Mouse (Mus musculus): ENCODE data around the gene Vmn1r208. TPM values are rescaled to one million over a fixed set of nuclear protein-coding genes. Genes with fewer than 3 reads are reported as not detected.
"Not testable (repeated sequence)": the region's sequence is repeated elsewhere in the genome, so short reads cannot be mapped to it uniquely, and the experiment has no call there.

Vmn1r208 gene
- not detected in 2 replicates for polyA plus RNA-seq (2012; rRNA removed)

GRCm38 (mm10) chr13:22777300-22777699, at the start of gene Vmn1r208:
Vmn1r208 (minus strand) TSS chr13:22777400.
- H3K27ac ChIP-seq (ENCODE audit: control insufficient read depth, insufficient read depth, low read length); H3K27me3 ChIP-seq (ENCODE audit: control insufficient read depth, insufficient read depth, low read length); DNase-seq; H3K4me3 ChIP-seq (ENCODE audit: control insufficient read depth, insufficient read depth, low read length); H3K36me3 ChIP-seq (ENCODE audit: control insufficient read depth, insufficient read depth, low read length); H3K4me1 ChIP-seq (replicated peaks; ENCODE audit: control insufficient read depth, insufficient read depth, low read length): not testable (repeated sequence)
- WGBS: no CpG with 5 or more reads among the region's 7 CpGs

GRCm38 (mm10) chr13:22821601-22822000, 44.4 kb upstream of the Vmn1r208 start:
- WGBS: 92% methylated on average over 1 of the region's 1 CpGs

DNA sequence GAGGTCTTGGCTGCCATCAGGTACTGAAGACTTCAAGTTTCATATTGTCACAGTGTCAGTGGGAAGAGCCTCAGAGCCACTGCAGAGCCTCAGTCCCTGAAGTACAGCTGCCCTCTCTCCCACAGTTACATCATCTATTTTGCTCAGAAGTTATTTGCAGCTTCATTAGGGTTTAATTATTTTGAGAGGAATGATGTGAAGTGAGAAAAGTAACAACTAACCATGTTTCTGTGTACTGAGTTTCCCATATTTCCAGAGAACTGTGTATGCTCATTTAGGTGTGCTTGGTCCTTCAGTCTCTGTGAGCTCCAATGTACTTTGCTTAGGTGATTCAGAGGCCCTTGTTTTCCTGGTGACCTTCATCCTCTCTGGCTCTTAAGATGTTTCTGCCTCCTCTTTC, 32.4 kb upstream of the Vmn1r208 start, which contains the start of gene Vmn1r209:
Gene Vmn1r209 (minus strand): TSS at position 101 of the 400 bp plus-strand sequence.
- not testable (repeated sequence) for H3K4me3 ChIP-seq (ENCODE audit: control insufficient read depth, insufficient read depth, low read length); DNase-seq; H3K4me1 ChIP-seq (replicated peaks; ENCODE audit: control insufficient read depth, insufficient read depth, low read length); H3K27me3 ChIP-seq (ENCODE audit: control insufficient read depth, insufficient read depth, low read length); H3K36me3 ChIP-seq (ENCODE audit: control insufficient read depth, insufficient read depth, low read length); H3K27ac ChIP-seq (ENCODE audit: control insufficient read depth, insufficient read depth, low read length)

More at GRCm38 (mm10) chr13:22821601-22822000, 44.4 kb upstream of the Vmn1r208 start:
- H3K27ac ChIP-seq (ENCODE audit: control insufficient read depth, insufficient read depth, low read length); H3K4me3 ChIP-seq (ENCODE audit: control insufficient read depth, insufficient read depth, low read length); H3K4me1 ChIP-seq (replicated peaks; ENCODE audit: control insufficient read depth, insufficient read depth, low read length); DNase-seq; H3K36me3 ChIP-seq (ENCODE audit: control insufficient read depth, insufficient read depth, low read length); H3K27me3 ChIP-seq (ENCODE audit: control insufficient read depth, insufficient read depth, low read length): not testable (repeated sequence)

DNA sequence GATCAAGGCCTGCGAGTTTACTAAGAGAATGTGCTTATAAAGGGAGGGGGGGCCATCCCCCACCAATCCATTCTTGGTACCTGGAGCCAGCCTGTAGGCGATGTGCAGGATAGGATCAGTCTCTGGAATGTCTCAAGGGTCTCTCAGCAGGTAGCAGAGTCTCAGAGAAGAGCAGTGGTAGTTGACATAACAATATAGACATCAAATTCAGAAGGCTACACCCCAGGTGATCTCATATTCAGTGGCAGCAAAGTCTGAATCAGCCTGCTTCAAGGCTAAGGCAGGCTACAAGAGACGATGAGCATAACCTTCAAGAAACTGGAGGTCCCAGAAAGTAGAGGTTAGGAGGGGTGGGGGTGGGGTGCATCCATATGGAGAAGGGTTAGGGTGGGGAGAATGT, 10.9 kb upstream of the Vmn1r208 start:
- H3K4me3 ChIP-seq (ENCODE audit: control insufficient read depth, insufficient read depth, low read length); DNase-seq; H3K27ac ChIP-seq (ENCODE audit: control insufficient read depth, insufficient read depth, low read length); H3K27me3 ChIP-seq (ENCODE audit: control insufficient read depth, insufficient read depth, low read length); H3K36me3 ChIP-seq (ENCODE audit: control insufficient read depth, insufficient read depth, low read length); H3K4me1 ChIP-seq (replicated peaks; ENCODE audit: control insufficient read depth, insufficient read depth, low read length): not testable (repeated sequence)
- WGBS: 85% methylated on average over 3 of the region's 3 CpGs

DNA sequence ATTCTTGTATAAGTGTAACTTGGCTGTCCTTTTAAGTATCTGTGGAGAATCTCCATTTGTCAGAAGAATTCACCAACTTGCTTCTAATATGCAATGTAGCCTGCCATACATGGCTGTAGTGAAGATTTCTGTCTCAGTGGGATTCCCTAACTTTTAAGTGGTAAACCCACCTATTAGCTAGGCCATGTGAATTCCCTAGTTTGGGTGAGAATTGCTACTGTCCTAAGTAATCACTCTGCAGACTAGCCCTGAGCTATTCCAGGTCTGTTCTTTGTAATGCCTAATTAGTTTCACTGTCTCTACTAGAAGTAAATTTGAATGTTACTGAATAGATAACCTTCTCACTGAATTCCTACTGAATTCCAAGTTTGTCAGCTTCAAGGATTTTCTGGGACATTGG, 7.0 kb upstream of the Vmn1r208 start:
- not testable (repeated sequence) for H3K4me1 ChIP-seq (replicated peaks; ENCODE audit: control insufficient read depth, insufficient read depth, low read length); H3K27ac ChIP-seq (ENCODE audit: control insufficient read depth, insufficient read depth, low read length); H3K36me3 ChIP-seq (ENCODE audit: control insufficient read depth, insufficient read depth, low read length); DNase-seq; H3K27me3 ChIP-seq (ENCODE audit: control insufficient read depth, insufficient read depth, low read length); H3K4me3 ChIP-seq (ENCODE audit: control insufficient read depth, insufficient read depth, low read length)

DNA sequence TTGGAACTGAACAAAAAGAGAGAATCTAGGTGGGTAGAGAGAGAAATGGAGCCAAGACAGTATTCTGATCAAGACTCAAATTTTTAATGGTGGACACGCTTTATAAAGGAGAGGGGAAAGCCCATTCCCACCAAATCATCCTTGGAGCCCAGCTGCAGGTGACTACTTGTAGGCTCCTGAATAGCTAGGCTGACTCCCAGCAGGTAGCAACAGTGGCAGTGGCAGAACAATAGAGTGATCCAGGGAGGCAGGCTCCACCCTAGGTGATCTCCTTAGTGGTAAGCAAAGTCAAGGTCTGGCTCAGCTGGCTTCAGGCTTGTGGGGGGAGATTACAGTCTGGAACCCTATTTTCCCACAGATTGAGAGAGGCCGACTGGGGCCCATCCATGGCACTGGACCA, 5.6 kb downstream of the Vmn1r208 start:
- not testable (repeated sequence) for H3K27me3 ChIP-seq (ENCODE audit: control insufficient read depth, insufficient read depth, low read length); H3K4me3 ChIP-seq (ENCODE audit: control insufficient read depth, insufficient read depth, low read length); H3K4me1 ChIP-seq (replicated peaks; ENCODE audit: control insufficient read depth, insufficient read depth, low read length); H3K27ac ChIP-seq (ENCODE audit: control insufficient read depth, insufficient read depth, low read length); DNase-seq; H3K36me3 ChIP-seq (ENCODE audit: control insufficient read depth, insufficient read depth, low read length)
- 88% methylated on average over 1 of the region's 2 CpGs for WGBS

DNA sequence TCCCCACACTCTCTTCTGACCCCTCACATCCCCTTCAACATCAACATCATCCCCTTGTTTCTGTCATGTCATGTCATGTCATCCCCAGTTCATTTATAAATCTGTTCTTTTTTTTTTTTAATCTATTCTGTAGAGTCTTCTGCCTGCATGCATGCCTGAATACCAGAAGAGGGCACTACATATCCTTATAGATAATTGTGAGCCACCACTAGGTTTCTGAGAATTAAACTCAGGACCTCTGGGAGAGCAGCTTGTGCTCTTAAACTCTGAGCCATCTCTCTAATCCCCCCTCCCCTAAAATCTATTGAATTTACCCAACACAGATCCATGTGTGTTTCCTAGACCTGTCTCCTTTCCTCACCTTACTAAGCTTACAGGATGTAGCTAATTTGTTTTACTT, 29.7 kb downstream of the Vmn1r208 start:
- Histone ChIP-seq H3K27me3 (ENCODE audit: control insufficient read depth, insufficient read depth, low read length) (no peaks in the 10 kb centered on the region), H3K4me3 (ENCODE audit: control insufficient read depth, insufficient read depth, low read length) (no peak overlapping the region), H3K27ac (ENCODE audit: control insufficient read depth, insufficient read depth, low read length) (no peak overlapping the region), H3K4me1 (replicated peaks; ENCODE audit: control insufficient read depth, insufficient read depth, low read length) (no peaks in the 10 kb centered on the region), H3K36me3 (ENCODE audit: control insufficient read depth, insufficient read depth, low read length) (no peaks in the 10 kb centered on the region)
- TF ChIP-seq POLR2A (IDR thresholded peaks at IDR 0.05; ENCODE audit: control insufficient read depth, extremely low read depth, insufficient read depth, low read length, poor library complexity) (no peak), CTCF (IDR thresholded peaks at IDR 0.05; ENCODE audit: borderline replicate concordance, control insufficient read depth, extremely low read depth, insufficient read depth, low read length, poor library complexity) (no peak)
- DNase-seq: no peak

DNA sequence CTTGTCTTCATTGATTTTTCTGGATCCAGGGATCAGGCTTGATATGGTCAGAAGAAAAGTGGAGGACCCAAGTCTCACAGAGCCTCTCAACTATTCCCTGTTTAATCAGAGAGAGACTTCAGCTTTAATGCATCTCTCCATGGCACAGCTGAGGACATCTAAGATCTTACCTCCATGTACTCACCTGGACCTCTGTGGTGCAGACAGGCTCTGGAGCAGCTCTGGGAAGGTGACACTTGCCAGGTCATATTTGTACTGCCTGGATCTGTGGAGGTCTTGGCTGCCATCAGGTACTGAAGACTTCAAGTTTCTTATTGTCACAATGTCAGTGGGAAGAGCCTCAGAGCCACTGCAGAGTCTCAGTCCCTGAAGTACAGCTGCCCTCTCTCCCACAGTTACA, 47.7 kb downstream of the Vmn1r208 start, which contains the start of gene Vmn1r207-ps:
Gene Vmn1r207-ps (minus strand): TSS at position 101 of the 400 bp plus-strand sequence.
- not testable (repeated sequence) for H3K4me1 ChIP-seq (replicated peaks; ENCODE audit: control insufficient read depth, insufficient read depth, low read length); H3K36me3 ChIP-seq (ENCODE audit: control insufficient read depth, insufficient read depth, low read length); DNase-seq; H3K27ac ChIP-seq (ENCODE audit: control insufficient read depth, insufficient read depth, low read length); H3K27me3 ChIP-seq (ENCODE audit: control insufficient read depth, insufficient read depth, low read length); H3K4me3 ChIP-seq (ENCODE audit: control insufficient read depth, insufficient read depth, low read length)

Other genes starting within 250 kb of the Vmn1r208 start
- not detected in 2 replicates for gene Vmn1r204, start 224.2 kb downstream of the Vmn1r208 start, polyA plus RNA-seq (2012; rRNA removed)
- gene Vmn1r205, start 184.4 kb downstream of the Vmn1r208 start, polyA plus RNA-seq (2012; rRNA removed): not detected in 2 replicates
- not detected in 2 replicates for gene Vmn1r206, start 153.1 kb downstream of the Vmn1r208 start, polyA plus RNA-seq (2012; rRNA removed)
- gene Vmn1r207-ps, start 47.8 kb downstream of the Vmn1r208 start, polyA plus RNA-seq (2012; rRNA removed): not detected in 2 replicates
- not detected in 2 replicates for gene Vmn1r209, start 32.3 kb upstream of the Vmn1r208 start, polyA plus RNA-seq (2012; rRNA removed)
- not detected in 2 replicates for gene Vmn1r210, start 53.9 kb upstream of the Vmn1r208 start, polyA plus RNA-seq (2012; rRNA removed)
- not detected in 2 replicates for gene Vmn1r211, start 80.2 kb upstream of the Vmn1r208 start, polyA plus RNA-seq (2012; rRNA removed)
- gene Vmn1r212, start 106.8 kb upstream of the Vmn1r208 start, polyA plus RNA-seq (2012; rRNA removed): not detected in 2 replicates
- not detected in 2 replicates for gene Vmn1r213, start 230.3 kb upstream of the Vmn1r208 start, polyA plus RNA-seq (2012; rRNA removed)

Measured in thymus, adult 2 months (tissue).